Mouse (Mus musculus) c-Kit-positive CD71-negative TER-119-negative erythroid progenitor cells, embryonic 14.5 days (primary cell): ENCODE results near the gene Spink8.

ENCODE experiments used
- DNase-seq: peaks from one replicate; pipeline ENCODE4 v3.0.0-alpha.2; 2013; ENCODE audit warnings: low read depth

Gene Spink8

DNA sequence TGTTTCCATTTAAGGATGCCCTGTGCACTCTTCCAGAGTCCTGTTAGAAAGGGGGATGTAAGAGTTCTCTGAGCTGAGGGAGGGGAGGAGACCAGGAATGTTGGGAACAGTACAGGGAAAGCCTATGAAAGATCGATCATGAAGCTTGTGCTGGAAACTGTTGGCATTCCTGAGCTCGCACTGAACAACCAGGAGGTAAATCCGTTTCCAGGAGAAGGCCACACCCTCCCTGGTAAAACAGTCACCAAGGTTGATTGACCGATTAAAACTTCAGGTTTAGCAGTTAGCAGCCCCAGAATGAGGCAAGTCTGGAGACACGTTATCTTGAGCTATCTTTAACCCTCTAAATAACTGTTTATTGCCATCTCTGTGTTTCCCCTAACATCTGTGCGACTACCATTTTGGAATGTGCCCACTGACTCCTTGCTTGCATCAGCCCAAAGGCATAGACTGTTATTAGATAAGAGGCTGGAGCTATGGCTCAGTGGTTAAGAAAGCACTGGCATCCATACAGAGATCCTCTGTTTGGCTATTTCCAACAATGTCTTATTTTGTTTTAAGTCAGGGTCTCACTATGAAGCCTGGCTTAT lies 59.0 kb downstream of the Spink8 start:
- no peak for DNase-seq

DNA sequence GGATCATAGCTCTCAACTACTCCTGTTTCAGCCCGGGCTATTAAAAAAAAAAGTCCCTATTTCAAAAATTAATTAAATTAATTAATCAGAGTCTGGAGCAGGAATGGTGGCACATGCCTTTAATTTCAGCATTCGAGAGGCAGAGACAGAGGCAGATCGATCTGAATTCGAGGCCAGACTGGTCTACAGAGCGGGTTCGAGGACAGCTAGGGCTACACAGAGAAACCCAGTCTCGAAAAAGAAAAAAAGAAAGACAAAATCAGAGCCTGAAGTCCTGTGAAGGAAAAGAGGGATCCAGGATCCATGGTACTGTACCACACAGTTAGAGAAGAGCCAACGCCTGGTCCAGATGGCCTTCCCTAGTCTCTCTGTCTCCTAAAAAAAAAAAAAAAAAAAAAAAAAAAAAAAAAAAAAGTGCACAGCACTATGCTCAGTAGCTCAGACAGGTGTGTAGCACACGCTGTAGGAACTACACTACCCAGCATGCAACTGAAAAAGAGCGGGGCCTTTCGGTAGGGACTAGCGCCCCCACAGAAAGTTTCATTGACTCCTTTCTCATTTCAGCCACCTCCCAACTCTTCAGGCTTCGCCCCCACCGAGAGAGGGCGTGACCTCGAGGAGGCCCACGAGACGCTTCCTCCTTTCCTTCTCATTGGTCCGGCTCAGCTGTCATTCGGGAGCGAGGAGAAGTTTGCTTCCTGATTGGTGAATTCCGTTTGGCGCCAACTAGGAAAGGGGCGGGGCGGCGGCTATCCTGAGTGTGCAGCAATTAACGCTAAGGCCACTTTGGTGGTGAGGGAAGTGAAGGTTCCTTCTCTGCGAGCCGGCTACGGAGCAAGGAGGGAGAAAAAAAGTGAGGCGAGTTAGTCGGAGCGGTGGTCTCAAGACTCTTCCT lies 63.0 kb downstream of the Spink8 start, which contains the start of gene Cdc25a:
TSS of gene Cdc25a (plus strand) at position 783 of the 895 bp plus-strand sequence.
- peak; percentile 99 for DNase-seq

DNA sequence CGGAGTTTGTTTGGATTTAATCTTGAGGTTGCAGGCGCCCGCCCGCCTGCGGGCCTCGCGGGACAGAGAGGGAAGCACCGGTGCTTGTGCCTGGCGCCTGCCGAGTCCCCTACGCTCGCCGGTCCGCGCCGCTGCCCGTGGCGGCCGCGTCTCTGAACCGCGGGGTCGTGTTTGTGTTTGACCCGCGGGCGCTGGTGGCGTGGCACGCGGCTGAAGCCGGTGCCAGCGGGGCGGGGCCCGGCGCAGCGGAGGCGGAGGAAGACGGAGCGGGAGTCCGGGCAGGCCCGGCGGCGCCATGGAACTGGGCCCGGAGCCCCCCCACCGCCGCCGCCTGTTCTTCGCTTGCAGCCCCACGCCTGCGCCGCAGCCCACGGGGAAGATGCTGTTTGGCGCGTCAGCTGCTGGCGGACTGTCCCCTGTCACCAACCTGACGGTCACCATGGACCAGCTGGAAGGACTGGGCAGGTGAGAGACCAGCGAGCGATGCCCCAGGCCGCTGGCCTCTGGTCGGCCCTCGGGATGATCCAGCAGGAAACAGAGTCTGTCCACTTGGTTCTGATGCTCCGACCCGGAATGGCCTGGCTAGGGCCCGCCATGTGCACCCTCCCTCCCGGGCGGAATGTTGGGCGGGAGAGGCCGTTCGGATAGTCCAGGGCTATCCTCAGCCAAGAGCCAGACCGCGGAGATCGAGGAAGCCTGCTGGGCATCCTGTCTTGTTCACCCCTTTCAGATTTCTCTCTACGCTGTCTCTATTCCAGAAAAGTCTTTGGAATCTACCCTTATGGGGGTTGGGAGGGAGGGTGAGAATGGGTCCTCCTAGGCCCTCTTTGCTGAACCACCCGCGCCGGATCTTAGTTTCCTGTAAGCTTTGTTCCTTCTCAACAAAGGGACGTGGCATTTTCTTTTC lies 63.9 kb downstream of the Spink8 start:
- DNase-seq, result no peak
